Mouse (Mus musculus) thymus, postnatal 4 days (tissue): ENCODE data around the gene Eya3.
"Not testable (repeated sequence)": the region's sequence is repeated elsewhere in the genome, so short reads cannot be mapped to it uniquely, and the experiment has no call there.

Experiments used
- DNase-seq: peaks from one replicate; pipeline ENCODE4 v3.0.0; 2021

Eya3 gene

GRCm38 (mm10) chr4:132649271-132649999 is 10.6 kb downstream of the Eya3 start:
- DNase-seq = no peak

DNA sequence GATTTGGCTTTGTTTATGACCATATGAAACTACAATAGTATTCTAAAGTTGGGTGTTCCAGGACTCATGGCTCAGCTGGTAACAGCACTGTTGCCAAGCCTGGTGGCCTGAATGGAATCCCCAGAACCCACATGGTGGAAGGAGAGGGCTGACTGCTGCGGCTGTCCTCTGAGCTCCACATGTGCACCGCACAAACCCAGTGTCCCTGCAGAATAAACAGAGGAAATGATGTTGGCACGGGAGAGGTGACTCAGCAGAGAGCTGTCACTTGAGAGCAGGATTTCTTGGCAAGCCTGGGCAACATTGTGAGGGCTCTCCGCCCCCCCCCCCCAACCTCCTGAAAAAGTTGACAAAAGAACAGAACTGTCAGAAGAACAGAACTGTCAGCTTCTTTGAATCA is 14.1 kb downstream of the Eya3 start:
- DNase-seq = no peak

- no peak for DNase-seq
These were observed 15.0 kb downstream of the Eya3 start for GRCm38 (mm10) chr4:132653799-132654198.

GRCm38 (mm10) chr4:132655290-132655689 is 16.5 kb downstream of the Eya3 start:
- DNase-seq = no peak

DNA sequence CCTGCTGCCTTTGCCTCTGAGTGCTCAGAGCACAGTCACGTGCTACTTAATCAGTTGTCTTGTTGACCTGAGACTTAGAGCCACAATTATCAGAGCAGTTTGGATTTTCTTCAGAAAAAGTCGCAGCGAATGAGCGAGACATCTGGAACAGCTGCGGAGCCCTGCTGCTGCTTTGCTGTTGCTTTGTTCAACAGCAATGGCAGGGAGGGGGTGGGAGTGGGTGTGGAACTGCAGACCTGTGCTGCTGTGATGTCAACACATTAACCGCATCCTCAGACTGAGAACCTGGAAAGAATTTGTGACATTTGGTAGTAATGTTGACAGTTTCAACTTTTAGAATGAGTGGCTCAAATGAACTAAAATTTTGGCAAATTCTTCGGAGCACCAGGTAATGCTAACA is 20.3 kb downstream of the Eya3 start:
- no peak for DNase-seq

DNA sequence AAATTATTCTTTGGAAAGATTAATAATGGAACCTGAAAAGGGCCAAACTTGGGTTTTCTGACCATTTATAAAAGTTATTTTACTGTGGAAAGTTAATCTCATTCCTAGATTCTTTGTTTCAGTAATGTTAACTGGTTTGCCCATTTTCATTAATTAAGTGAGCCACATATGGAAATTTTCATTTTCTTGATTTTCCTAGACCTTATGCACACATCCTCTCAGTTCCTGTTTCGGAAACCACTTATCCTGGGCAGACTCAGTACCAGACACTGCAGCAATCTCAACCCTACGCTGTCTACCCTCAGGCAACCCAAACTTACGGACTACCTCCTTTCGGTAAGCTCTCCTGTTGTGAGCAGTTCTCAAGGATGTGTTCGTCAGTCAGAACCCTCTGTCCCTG is 33.9 kb downstream of the Eya3 start:
- no peak for DNase-seq

- peak; percentile 47 for DNase-seq
These were observed 38.2 kb downstream of the Eya3 start for GRCm38 (mm10) chr4:132676771-132677539.

GRCm38 (mm10) chr4:132689634-132690033 is 50.8 kb downstream of the Eya3 start:
- DNase-seq = no peak

DNA sequence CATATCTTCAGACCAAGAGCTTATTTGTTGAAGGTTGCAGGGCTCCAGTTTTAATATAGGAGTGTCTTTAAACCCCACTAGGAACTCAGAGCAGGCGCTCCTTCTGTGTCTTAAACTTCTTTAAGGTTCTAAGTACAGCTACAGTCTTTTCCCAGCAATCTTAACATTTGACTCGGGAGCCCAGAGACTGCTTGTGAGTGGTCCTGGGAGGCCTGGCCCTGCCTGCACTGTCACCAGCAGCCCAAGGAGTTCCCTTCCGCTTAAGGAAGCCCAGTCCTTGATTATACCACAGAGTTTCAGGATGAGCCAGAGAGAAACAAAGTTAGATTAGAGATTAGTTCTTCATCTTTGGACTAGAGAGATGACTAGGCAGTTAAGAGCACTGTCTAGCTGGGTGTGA is 54.6 kb downstream of the Eya3 start:
- no peak for DNase-seq

GRCm38 (mm10) chr4:132702076-132702475 is 63.3 kb downstream of the Eya3 start:
- no peak for DNase-seq

- DNase-seq = no peak
These were observed 68.1 kb downstream of the Eya3 start for GRCm38 (mm10) chr4:132706885-132707284.

DNA sequence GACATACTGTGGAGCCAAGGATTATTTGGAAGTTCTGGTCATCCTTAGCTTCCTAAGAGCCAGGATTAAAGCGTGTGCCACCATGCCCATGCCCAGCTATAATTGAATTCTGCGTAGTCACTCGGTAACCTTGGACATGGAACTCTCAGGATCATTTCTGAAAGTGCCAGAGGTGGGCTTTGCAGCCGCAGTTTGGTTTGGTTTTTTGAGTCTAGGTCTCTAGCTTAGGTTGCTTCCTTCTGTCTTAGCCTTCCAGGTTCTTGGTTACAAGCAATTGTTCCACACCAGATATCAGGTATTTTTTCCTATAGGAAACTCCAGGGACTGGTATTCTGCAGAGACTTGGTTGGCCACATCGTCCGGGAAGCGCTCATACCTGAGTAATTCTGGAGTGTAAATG is 74.4 kb downstream of the Eya3 start:
- no peak for DNase-seq

DNA sequence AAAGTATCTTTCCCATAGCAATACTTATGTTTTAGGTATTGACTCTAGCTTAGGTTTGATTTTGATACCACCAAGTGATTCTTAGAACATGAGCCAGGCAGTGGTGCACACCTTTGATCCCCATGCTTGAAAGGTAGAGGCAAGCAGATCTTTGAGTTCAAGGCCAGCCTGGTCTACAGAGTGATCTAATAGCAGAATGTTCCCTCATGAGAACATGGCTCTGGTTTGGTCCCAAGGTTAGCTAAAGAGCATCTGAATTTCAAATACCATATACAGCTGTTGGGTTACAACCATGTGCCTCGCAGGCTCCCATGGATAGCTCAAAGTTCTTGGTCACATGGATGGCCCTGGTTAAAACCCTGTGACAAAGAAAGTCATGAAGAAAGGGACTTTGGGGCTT is 79.5 kb downstream of the Eya3 start:
- DNase-seq = no peak

DNA sequence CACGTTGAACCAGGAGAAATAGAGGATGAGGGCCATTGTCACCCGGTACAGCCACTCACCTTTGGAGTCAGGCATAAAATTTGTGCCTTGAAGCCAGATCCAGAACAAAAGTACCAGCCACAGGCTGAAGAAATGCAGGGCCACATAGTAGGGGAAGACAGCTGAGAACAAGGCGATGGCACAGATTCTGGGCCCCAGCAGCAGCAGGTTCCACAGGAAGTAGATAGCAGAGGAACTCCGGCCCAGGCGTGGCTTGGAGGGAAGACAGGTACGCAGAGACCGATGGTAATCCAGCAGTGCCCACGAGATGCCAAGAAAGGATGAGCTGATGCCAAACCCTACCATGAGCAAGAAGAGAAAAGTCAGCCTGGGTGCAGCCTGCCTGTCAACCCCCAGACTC is 89.4 kb downstream of the Eya3 start:
- DNase-seq = peak; percentile 36

GRCm38 (mm10) chr4:132731616-132732015 is 92.8 kb downstream of the Eya3 start:
- no peak for DNase-seq

- DNase-seq = peak; percentile 92
These were observed 93.4 kb downstream of the Eya3 start, which contains the start of gene Xkr8 for GRCm38 (mm10) chr4:132732148-132732684. Gene Xkr8 (minus strand): TSS chr4:132732546.

GRCm38 (mm10) chr4:132733071-132733770 is 94.4 kb downstream of the Eya3 start:
- no peak for DNase-seq

GRCm38 (mm10) chr4:132734766-132735165 is 96.0 kb downstream of the Eya3 start:
- DNase-seq = no peak

DNA sequence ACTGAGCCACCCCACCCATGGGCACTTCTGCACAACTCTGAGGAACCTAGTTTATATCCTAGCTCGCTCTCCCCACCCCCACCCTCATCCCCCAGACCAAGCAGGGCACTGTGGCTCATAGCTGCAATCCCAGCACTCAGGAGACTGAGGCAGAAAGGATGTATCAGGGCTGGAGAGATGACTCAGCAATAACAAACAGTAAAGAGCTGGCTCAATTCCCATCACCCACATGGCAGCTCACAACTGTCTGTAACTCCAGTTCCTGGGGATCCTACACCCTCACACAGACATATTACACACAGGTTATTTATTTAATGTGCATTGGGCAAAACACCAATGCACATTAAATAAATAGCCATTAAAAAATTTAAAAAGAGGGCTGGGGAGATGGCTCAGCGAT is 96.6 kb downstream of the Eya3 start:
- DNase-seq = no peak

GRCm38 (mm10) chr4:132735894-132736293 is 97.1 kb downstream of the Eya3 start:
- no peak for DNase-seq

GRCm38 (mm10) chr4:132737154-132737553 is 98.4 kb downstream of the Eya3 start:
- not testable (repeated sequence) for DNase-seq

GRCm38 (mm10) chr4:132741491-132741890 is 102.7 kb downstream of the Eya3 start:
- DNase-seq = no peak
